In the genomic region with DNA sequence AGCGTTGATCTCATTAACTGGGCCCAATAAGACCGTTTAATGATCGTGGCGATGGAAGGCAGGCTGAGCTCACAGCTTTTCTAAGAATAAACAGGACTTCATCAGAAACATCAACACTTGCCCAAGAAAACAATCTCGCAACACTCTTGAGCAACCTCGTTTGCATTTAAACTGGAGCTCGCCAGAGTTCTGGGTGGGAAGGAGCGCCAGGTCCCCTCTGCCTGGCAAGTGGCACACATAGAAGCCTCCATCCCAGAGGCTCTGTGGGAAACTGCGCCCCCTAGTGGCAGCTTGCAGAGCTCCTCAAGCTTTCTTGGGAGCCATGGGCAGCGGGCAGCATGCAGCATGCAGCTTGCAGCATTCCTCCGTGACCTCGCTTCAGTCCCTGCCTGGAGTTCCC, we compare ENCODE assay signal across 8 mouse cellular contexts.
DNase-seq lines count a peak whose midpoint lies in the region; ATAC-seq lines count a peak whose summit lies in the region.

No protein-coding gene starts in this region.

- peak; percentile 77 for ATAC-seq in cerebellum, adult (ENCODE audit: insufficient number of reproducible peaks, low FRiP score, low TSS enrichment)
- ATAC-seq in forebrain, embryonic 14.5 days: peak; percentile 80
- peak; percentile 72 for ATAC-seq in neural tube, embryonic 15.5 days (ENCODE audit: low FRiP score)

- 17% methylated on average over 12 of the region's 12 CpGs for WGBS in forebrain, embryonic 14.5 days
- WGBS in neural tube, embryonic 15.5 days: 21% methylated on average over 12 of the region's 12 CpGs

- H3K9me3 ChIP-seq in forebrain, embryonic 14.5 days (replicated peaks; ENCODE audit: control insufficient read depth, low read length): no peaks in the 10 kb centered on the region
- H3K9me3 ChIP-seq in neural tube, embryonic 15.5 days (replicated peaks): no peaks in the 10 kb centered on the region

- no peaks in the 10 kb centered on the region for H3K36me3 ChIP-seq in forebrain, embryonic 14.5 days (ENCODE audit: control insufficient read depth, insufficient read depth, low read length)
- H3K36me3 ChIP-seq in neural tube, embryonic 15.5 days: no peaks in the 10 kb centered on the region

- peaks cover 10% of the 10 kb centered on the region; the same call in 1 of the 2 replicates for H3K27me3 ChIP-seq in forebrain, embryonic 14.5 days (replicated peaks; ENCODE audit: control insufficient read depth, insufficient read depth, low read length)
- H3K27me3 ChIP-seq in neural tube, embryonic 15.5 days (replicated peaks): peaks cover 19% of the 10 kb centered on the region

- no peak overlapping the region for H3K4me3 ChIP-seq in forebrain, embryonic 14.5 days (ENCODE audit: low read depth, low read length)
- 0 out of 2 replicates have a peak overlapping the region, but pooled peaks have one; percentile 16 for H3K4me3 ChIP-seq in neural tube, embryonic 15.5 days (replicated peaks)

- no peak overlapping the region for H3K27ac ChIP-seq in forebrain, embryonic 14.5 days (ENCODE audit: low read depth, low read length)
- H3K27ac ChIP-seq in neural tube, embryonic 15.5 days (replicated peaks): no peak overlapping the region

- peak overlapping the region; percentile 54 for H3K4me2 ChIP-seq in forebrain, embryonic 14.5 days (ENCODE audit: low read length)
- peak overlapping the region; percentile 65 for H3K4me2 ChIP-seq in neural tube, embryonic 15.5 days

- H3K9ac ChIP-seq in forebrain, embryonic 14.5 days (ENCODE audit: low read length): peak overlapping the region; percentile 2; the same call in 1 of the 2 replicates
- no peak overlapping the region for H3K9ac ChIP-seq in neural tube, embryonic 15.5 days (replicated peaks)

- DNase-seq in ES-CJ7 (ENCODE audit: low read depth, low spot score): peak; percentile 88
- DNase-seq in forebrain, embryonic 14.5 days (ENCODE audit: low spot score): peak; percentile 96
- peak; percentile 92 to 97 for DNase-seq in heart, postnatal 14 days
- DNase-seq in layer of hippocampus, adult 11-12 months (ENCODE audit: low spot score): peak; percentile 89
- peak; percentile 85 to 89 for DNase-seq in lung, adult 18-20 months
- peak; percentile 97 for DNase-seq in testis, postnatal 10 days (ENCODE audit: low spot score)

- H3K4me1 ChIP-seq in forebrain, embryonic 14.5 days (ENCODE audit: control insufficient read depth, insufficient read depth, low read length): peaks cover 18% of the 10 kb centered on the region
- H3K4me1 ChIP-seq in neural tube, embryonic 15.5 days: peaks cover 47% of the 10 kb centered on the region

- intact Hi-C loops in heart, postnatal 14 days (cut with DNase I): loop anchor here (1.0 to 2.0 kb wide), 3 partner anchors 17 to 161 kb away; no protein-coding TSS in a partner anchor
